Mouse (Mus musculus) thymus, postnatal 4 days (tissue): ENCODE data around the gene Lcn11.
"Not testable (repeated sequence)": the region's sequence is repeated elsewhere in the genome, so short reads cannot be mapped to it uniquely, and the experiment has no call there.

ENCODE experiments used
- DNase-seq: peaks from one replicate; pipeline ENCODE4 v3.0.0; 2021

Lcn11 gene

GRCm38 (mm10) chr2:25776717-25777116, at the start of gene Lcn11:
TSS of gene Lcn11 (plus strand) at chr2:25777017.
- DNase-seq = no peak

GRCm38 (mm10) chr2:25733199-25733930, 43.5 kb upstream of the Lcn11 start:
- DNase-seq = no peak

- DNase-seq = not testable (repeated sequence)
Observed at GRCm38 (mm10) chr2:25736709-25737108, 40.1 kb upstream of the Lcn11 start, which contains the start of gene Obp2b. TSS of gene Obp2b (plus strand) at chr2:25737009.

- no peak for DNase-seq
Observed at GRCm38 (mm10) chr2:25741671-25742070, 35.1 kb upstream of the Lcn11 start.

- DNase-seq = no peak
Observed at GRCm38 (mm10) chr2:25754201-25754600, 22.6 kb upstream of the Lcn11 start.

- no peak for DNase-seq
Observed at GRCm38 (mm10) chr2:25758064-25758625, 18.7 kb upstream of the Lcn11 start.

- no peak for DNase-seq
Observed at GRCm38 (mm10) chr2:25765269-25765668, 11.5 kb upstream of the Lcn11 start, which contains the start of gene Lcn3. TSS of gene Lcn3 (plus strand) at chr2:25765569.

- DNase-seq = no peak
Observed at GRCm38 (mm10) chr2:25767764-25768163, 9.1 kb upstream of the Lcn11 start.

GRCm38 (mm10) chr2:25773507-25773906, 3.3 kb upstream of the Lcn11 start:
- DNase-seq = no peak

- no peak for DNase-seq
Observed at GRCm38 (mm10) chr2:25774640-25775039, 2.2 kb upstream of the Lcn11 start.

- no peak for DNase-seq
Observed at GRCm38 (mm10) chr2:25775991-25776390, 826 bp upstream of the Lcn11 start.

- no peak for DNase-seq
Observed at GRCm38 (mm10) chr2:25779076-25779475, 2.3 kb downstream of the Lcn11 start.

GRCm38 (mm10) chr2:25780921-25781320, 4.1 kb downstream of the Lcn11 start:
- no peak for DNase-seq

- no peak for DNase-seq
Observed at GRCm38 (mm10) chr2:25781957-25782356, 5.1 kb downstream of the Lcn11 start, which contains the start of gene Gm13539. TSS of gene Gm13539 (plus strand) at chr2:25782257.

GRCm38 (mm10) chr2:25785573-25786322, 8.9 kb downstream of the Lcn11 start:
- no peak for DNase-seq

GRCm38 (mm10) chr2:25789092-25789491, 12.3 kb downstream of the Lcn11 start:
- no peak for DNase-seq

GRCm38 (mm10) chr2:25797635-25798034, 20.8 kb downstream of the Lcn11 start:
- DNase-seq = no peak

- DNase-seq = no peak
Observed at GRCm38 (mm10) chr2:25798065-25798464, 21.2 kb downstream of the Lcn11 start.

- no peak for DNase-seq
Observed at GRCm38 (mm10) chr2:25811711-25812110, 34.9 kb downstream of the Lcn11 start.

GRCm38 (mm10) chr2:25813364-25813763, 36.5 kb downstream of the Lcn11 start:
- no peak for DNase-seq

GRCm38 (mm10) chr2:25815748-25816147, 38.9 kb downstream of the Lcn11 start, which contains the start of gene Glt6d1:
TSS of gene Glt6d1 (minus strand) at chr2:25815848.
- not testable (repeated sequence) for DNase-seq

- DNase-seq = peak; percentile 2
Observed at GRCm38 (mm10) chr2:25822806-25823205, 46.0 kb downstream of the Lcn11 start, which contains the start of gene Lcn9. TSS of gene Lcn9 (plus strand) at chr2:25823153.

- no peak for DNase-seq
Observed at GRCm38 (mm10) chr2:25824751-25825150, 47.9 kb downstream of the Lcn11 start.
